Mouse (Mus musculus): ENCODE data around the gene Nop53.

DNA sequence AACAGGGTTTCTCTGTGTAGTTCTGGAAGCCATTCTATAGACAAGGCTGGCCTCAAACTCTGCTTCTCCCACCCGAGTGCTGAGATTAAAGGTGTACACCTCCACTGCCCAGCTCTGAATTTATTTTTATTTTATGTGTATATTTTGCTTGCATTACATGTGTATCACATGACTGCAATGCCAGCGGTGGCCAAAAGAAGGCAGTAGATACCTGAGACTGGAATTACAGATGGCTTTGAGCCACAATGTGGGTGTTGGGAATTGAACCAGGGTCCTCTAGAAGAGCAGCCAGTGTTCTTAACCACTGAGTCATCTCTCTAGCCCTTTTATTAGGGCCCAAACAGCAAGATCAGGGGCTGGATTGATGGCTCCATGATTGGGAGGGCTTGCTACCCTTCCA is 15.3 kb downstream of the Nop53 start:
- TF ChIP-seq CTCF (IDR thresholded peaks at IDR 0.05; ENCODE audit: extremely low read depth, insufficient read depth, insufficient read length, insufficient replicate concordance) (no peak), POLR2A (IDR thresholded peaks at IDR 0.05; ENCODE audit: low read depth, low read length) (no peak)
